Mouse (Mus musculus) liver, embryonic 16.5 days (tissue): ENCODE data around the gene Tmem240. TPM values are rescaled to one million over a fixed set of nuclear protein-coding genes. Genes with fewer than 3 reads are reported as not detected.

ENCODE experiments used
- ATAC-seq: fragments of 200-750 bp; cut with Nextera tagmentation; 2 replicates; pipeline ENCODE4 v1.8.0; 2017; ENCODE audit warnings: low read depth, mild to moderate bottlenecking, moderate number of reproducible peaks, moderate library complexity
- H3K27ac ChIP-seq: fragments of 300-500 bp; sonication (generic); 2 replicates; pipeline ENCODE4 v1.5.1; 2014; ENCODE audit warnings: mild to moderate bottlenecking, low read length
- H3K27me3 ChIP-seq: fragments of 300-500 bp; sonication (generic); 2 replicates; pipeline ENCODE4 v1.6.1; 2014; ENCODE audit warnings: low read depth, low read length, mixed read lengths; ENCODE audit not compliant: control insufficient read depth, insufficient read depth
- H3K36me3 ChIP-seq: fragments of 300-500 bp; sonication (generic); 2 replicates; pipeline ENCODE4 v1.6.1; 2014; ENCODE audit warnings: mild to moderate bottlenecking; ENCODE audit not compliant: control insufficient read depth, insufficient read depth
- H3K4me1 ChIP-seq: fragments of 300-500 bp; sonication (generic); 2 replicates; pipeline ENCODE4 v1.6.1; 2014; ENCODE audit warnings: low read depth, low read length, mixed read lengths; ENCODE audit not compliant: control insufficient read depth
- H3K4me2 ChIP-seq: fragments of 300-500 bp; sonication (generic); 2 replicates; pipeline ENCODE4 v1.6.1; 2014; ENCODE audit warnings: low read depth, low read length, mixed read lengths
- H3K4me3 ChIP-seq: fragments of 300-500 bp; sonication (generic); 2 replicates; pipeline ENCODE4 v1.5.1; 2014; ENCODE audit warnings: low read depth, mild to moderate bottlenecking, low read length
- H3K9ac ChIP-seq: fragments of 300-500 bp; sonication (generic); 2 replicates; pipeline ENCODE4 v1.6.1; 2014; ENCODE audit warnings: low read depth, low read length
- H3K9me3 ChIP-seq: fragments of 300-500 bp; sonication (generic); replicated peaks from 2 replicates; pipeline ENCODE4 v1.6.1; 2016; ENCODE audit warnings: low read length; ENCODE audit not compliant: control insufficient read depth
- WGBS: fragments of 180-500 bp; shearing (Covaris S2); extraction: QIAGEN DNeasy Blood & Tissue Kit; methylation state at CpG from one replicate; pipeline ENCODE4 v1.1.7; 2014; ENCODE audit not compliant: insufficient replicate concordance; 5-methylcytosine and 5-hydroxymethylcytosine counted together
- polyA plus RNA-seq: library from polyadenylated mRNA; unstranded; fragments of >200 nt; fragmentation: Nextera tagmentation; extraction: Ambion mirVana; gene quantifications from 2 replicates; pipeline ENCODE4 v1.2.1, GENCODE M21; 2015

Gene Tmem240
- polyA plus RNA-seq, 1 experiment from 2014 or later, result 0.13 TPM

DNA sequence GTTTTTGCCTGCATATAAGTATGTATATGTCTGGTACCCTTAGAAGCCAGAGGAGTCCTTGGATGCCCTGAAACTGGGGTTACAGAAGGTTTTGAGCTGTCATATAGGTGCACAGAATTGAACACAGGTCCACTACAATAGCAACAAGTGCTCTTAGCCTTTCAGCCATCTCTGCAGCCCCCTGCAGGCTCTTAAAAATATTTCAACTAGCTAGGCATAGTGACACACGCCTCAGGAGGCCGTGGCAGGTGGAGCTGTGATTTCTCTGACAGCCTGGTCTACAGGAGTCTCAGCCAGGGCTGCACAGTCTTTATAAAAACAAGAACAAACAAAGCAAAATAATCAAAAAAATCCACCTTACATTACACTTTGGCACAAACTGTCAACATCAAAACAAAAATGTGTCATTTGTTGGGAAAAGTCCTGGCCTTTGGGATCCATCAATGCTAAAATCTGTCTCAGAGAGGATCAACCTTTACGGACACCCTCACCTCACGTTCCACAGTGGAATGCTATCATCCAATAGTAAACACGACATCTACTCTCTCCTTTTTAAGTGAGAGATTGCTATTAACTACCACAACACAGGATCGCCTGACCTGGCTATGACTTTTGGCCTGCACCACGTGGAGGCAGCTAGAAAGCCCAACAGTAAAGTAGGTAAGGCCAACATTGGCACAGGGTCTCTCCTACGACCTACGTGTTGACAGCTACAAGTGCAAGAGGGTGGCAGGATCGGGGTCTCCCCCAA, 25.4 kb downstream of the Tmem240 start:
- Histone ChIP-seq H3K27ac (peak overlapping the region; percentile 52; the same call in 1 of the 2 replicates), H3K4me1 (peaks cover 22% of the 10 kb centered on the region)
- 1% methylated on average over 10 of the region's 10 CpGs for WGBS

DNA sequence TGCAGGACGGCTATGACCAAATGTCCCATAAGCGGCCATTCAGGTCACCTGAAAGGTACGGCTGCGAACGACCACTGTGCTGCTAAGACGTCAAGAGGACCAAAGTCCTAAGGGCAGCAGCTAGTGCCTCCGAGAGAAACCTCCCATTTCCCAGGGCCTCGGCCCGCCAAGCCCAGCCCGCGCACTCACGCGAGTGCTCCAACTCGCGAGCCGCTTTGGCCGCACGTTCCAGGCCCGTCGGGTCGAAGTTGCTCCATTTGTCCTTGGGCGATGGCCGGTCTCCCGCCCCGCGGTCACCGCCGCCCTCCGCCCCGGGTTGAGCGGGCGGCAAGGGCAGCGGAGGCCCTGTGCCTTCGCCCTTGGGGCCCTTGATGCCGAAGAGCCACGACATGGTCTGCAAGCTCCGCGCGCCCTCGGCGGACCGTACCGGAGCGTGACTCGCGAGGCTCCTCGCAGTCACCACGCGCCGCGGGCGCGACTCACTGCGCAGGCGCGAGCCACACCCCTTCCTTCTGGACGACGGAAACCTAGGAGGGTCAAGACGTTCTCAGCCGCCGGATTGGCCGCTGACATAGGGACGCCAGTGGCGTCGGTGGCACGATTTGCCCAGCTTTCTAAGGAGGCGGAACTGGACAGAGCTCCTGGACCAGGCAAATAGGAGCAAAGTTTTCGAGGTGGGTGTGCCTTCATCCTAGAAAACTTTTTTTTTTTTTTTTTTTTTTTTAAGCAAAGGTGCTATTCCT, 26.2 kb downstream of the Tmem240 start, which contains the start of gene Atad3a:
Gene Atad3a (minus strand): TSS at position 481 of the 743 bp plus-strand sequence.
- peak; percentile 98 for ATAC-seq
- WGBS, result under 1% methylated on average over 68 of the region's 68 CpGs
- Histone ChIP-seq H3K27ac (peak within 1 kb of the TSS; percentile 79), H3K9ac (peak within 1 kb of the TSS; percentile 82), H3K9me3 (no peaks in the 10 kb centered on the region), H3K4me2 (peak within 1 kb of the TSS; percentile 100), H3K27me3 (no peaks in the 10 kb centered on the region), H3K36me3 (no peaks in the 10 kb centered on the region; the same call in 1 of the 2 replicates), H3K4me3 (peak within 1 kb of the TSS; percentile 83), H3K4me1 (peaks cover 22% of the 10 kb centered on the region)

More for the DNA sequence above, 25.4 kb downstream of the Tmem240 start:
- ATAC-seq, result no peak
- Histone ChIP-seq H3K27me3 (no peaks in the 10 kb centered on the region), H3K4me3 (peak overlapping the region; percentile 83), H3K4me2 (peak overlapping the region; percentile 100), H3K9me3 (no peaks in the 10 kb centered on the region), H3K9ac (peak overlapping the region; percentile 72), H3K36me3 (peaks cover 7% of the 10 kb centered on the region)

DNA sequence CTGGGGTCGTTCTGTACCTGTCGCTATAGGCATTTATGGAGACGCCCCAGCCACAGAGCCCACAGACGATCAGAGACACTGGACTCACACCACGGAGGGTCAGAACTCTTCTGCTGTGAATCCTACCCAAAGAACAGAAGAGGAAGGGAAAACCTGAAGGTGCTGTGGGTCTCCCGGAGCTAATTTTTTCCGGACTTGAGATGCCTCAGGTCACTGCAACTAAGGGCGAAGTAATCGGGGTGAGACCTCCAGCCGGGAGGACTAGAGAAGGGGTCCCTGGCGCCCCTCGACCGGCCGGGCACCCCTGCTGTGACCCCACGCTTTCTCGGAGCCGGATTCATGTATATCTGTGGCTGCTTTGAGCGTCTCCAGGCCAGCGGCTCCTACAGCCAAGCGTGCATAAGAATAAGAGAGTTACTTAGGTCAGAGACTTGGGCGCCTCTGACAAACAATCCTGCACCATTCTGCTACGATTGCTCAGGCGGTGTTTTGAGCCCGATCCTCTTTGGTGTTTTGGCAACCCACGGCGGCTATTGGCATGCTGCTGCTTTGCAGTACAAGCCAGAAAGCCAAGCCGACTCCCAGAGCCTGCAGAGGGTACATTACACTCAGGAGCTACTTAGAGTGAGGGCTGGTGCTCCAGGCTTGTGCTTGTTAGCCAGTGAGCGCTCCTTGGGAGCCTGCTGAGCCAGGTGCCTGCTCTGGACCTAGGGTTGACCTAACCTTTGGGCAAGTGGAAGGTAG, 26.9 kb downstream of the Tmem240 start:
- peak overlapping the region; percentile 83 for H3K4me3 ChIP-seq
- peaks cover 22% of the 10 kb centered on the region for H3K4me1 ChIP-seq
- no peaks in the 10 kb centered on the region for H3K27me3 ChIP-seq
- peak overlapping the region; percentile 79 for H3K27ac ChIP-seq
- H3K36me3 ChIP-seq, result no peaks in the 10 kb centered on the region; the same call in 1 of the 2 replicates
- ATAC-seq, result no peak
- H3K9me3 ChIP-seq, result no peaks in the 10 kb centered on the region
- H3K4me2 ChIP-seq, result peak overlapping the region; percentile 100
- WGBS, result 1% methylated on average over 28 of the region's 28 CpGs
- H3K9ac ChIP-seq, result peak overlapping the region; percentile 82

DNA sequence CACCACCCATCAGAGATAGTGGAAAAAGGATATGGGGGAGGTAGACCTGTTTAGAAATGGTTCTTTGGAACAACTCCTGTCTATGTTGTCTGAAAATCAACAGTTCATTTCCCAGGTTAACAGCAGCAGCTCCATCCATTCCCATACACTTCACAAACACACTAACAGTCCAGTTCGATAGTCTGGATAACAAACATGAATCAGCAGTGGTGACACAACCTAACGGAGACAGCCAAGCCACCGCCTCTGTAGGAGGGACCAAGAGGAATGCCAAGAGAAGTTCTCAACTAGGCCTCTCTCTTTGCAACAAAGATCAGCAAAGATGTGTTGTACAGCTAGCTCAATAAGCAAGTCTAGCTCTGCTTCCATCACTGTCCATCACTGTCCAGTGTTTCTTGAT, 27.8 kb downstream of the Tmem240 start:
- Histone ChIP-seq H3K27ac (no peak overlapping the region), H3K4me1 (peaks cover 22% of the 10 kb centered on the region), H3K36me3 (no peaks in the 10 kb centered on the region), H3K9me3 (no peaks in the 10 kb centered on the region), H3K27me3 (no peaks in the 10 kb centered on the region), H3K4me3 (no peak overlapping the region), H3K9ac (no peak overlapping the region), H3K4me2 (no peak overlapping the region)
- no peak for ATAC-seq
- 51% methylated on average over 3 of the region's 3 CpGs for WGBS

DNA sequence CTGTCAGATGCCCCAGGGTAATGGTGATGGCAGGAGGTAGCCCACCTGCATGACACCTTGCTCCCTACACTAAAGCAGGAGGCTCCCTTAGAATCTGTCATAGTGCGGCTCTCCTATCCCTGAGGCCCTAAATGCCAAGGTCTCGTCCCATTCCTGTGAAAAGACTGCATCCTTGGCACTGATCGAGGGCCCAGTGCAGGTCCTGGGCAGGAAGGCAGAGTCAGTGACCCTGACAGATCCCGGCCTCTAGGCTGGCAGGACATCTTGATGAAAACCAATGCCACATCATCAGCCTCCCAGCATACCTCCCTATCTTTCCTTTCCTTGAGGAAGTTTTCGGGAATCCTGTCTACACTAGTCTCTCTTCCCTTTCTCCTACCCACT, 34.9 kb downstream of the Tmem240 start:
- H3K4me3 ChIP-seq, result peak overlapping the region; percentile 67
- 57% methylated on average over 5 of the region's 5 CpGs for WGBS
- no peaks in the 10 kb centered on the region for H3K36me3 ChIP-seq
- peak overlapping the region; percentile 75 for H3K9ac ChIP-seq
- H3K27ac ChIP-seq, result no peak overlapping the region; the same call in 1 of the 2 replicates
- H3K27me3 ChIP-seq, result peaks cover 28% of the 10 kb centered on the region
- no peaks in the 10 kb centered on the region for H3K9me3 ChIP-seq
- peaks cover 15% of the 10 kb centered on the region for H3K4me1 ChIP-seq
- no peak for ATAC-seq
- H3K4me2 ChIP-seq, result peak overlapping the region; percentile 93

DNA sequence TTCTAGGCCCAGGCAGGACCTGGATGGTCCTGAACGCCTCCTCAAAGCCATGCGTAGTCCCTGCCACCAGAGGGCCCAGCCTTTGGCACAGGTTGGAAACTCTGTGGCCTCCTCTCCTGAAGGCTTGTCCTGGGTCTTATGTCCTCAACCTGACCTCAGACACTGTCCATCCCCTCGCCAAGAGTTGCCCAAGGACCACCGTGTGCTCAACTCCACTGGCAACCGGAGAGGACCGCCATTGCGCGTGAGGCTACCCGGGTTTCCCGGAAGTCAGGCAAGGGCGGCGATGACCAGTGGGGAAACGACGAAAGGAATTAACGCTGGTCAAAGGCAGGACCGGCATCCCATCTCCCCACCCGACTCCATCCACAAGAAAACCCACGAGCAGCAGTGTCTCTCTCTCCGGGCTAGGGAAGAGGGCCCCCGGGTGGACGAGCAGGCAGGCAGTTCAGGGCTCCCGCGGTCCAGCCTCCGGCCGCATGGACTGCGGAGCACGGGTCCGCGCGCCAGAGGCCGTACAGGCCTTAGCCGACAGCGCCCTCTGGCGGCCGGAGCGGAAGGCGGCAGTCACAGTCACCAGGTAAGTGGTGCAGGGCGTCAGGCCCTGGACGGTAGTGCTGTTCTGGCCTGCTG, 35.4 kb downstream of the Tmem240 start:
- H3K27ac ChIP-seq, result peak overlapping the region; percentile 40
- H3K4me1 ChIP-seq, result peaks cover 20% of the 10 kb centered on the region
- WGBS, result under 1% methylated on average over 39 of the region's 39 CpGs
- ATAC-seq, result peak; percentile 86
- H3K9ac ChIP-seq, result peak overlapping the region; percentile 75
- peaks cover 33% of the 10 kb centered on the region for H3K27me3 ChIP-seq
- peak overlapping the region; percentile 67 for H3K4me3 ChIP-seq
- H3K9me3 ChIP-seq, result no peaks in the 10 kb centered on the region
- H3K4me2 ChIP-seq, result peak overlapping the region; percentile 93
- no peaks in the 10 kb centered on the region for H3K36me3 ChIP-seq

DNA sequence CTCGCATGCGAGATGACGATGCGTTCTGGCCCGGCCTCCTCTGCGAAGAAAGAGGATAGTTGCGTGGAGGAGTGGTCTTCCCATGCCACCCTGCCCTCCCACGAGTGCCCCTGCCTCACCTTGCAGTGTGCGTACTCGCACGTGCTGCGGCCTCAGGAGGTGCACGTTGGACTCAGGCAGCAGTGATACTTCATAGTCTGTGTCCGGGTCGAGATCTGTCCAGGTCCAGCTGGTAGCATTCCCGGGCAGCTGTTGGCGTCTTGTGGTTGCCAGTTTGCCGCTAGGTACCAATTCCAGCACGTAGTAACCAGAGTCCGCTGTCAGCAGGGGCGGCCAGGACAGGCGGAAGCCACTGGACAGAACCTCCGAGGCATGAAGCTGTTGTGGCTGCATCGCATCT, 36.0 kb downstream of the Tmem240 start:
- Histone ChIP-seq H3K9me3 (no peaks in the 10 kb centered on the region), H3K27ac (no peak overlapping the region), H3K36me3 (no peaks in the 10 kb centered on the region), H3K27me3 (peaks cover 39% of the 10 kb centered on the region), H3K4me1 (peaks cover 21% of the 10 kb centered on the region), H3K4me3 (peak overlapping the region; percentile 67), H3K9ac (peak overlapping the region; percentile 75), H3K4me2 (peak overlapping the region; percentile 93)
- WGBS, result 48% methylated on average over 24 of the region's 24 CpGs
- no peak for ATAC-seq

DNA sequence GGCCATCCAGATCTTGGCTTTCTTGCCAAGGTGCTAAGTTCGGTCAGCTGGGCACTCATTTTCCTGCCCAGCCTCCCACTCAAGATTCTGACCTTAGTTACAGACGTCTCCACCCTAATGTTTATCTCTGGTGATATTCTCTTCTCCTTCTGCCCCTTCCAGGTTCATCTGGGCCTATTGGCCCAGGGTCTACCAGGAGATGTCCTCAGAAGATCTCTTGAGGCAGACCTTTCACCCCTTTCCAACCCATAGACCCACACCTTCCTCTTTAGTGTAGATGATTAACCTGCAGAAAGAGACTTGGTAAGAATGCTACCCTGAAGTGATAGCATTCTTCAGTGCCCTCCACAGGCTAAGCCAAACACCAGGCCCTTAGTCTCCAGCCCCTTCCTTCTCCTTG, 37.1 kb downstream of the Tmem240 start:
- Histone ChIP-seq H3K9me3 (no peaks in the 10 kb centered on the region), H3K36me3 (no peaks in the 10 kb centered on the region), H3K27ac (no peak overlapping the region), H3K27me3 (peaks cover 46% of the 10 kb centered on the region), H3K9ac (no peak overlapping the region), H3K4me2 (no peak overlapping the region), H3K4me3 (no peak overlapping the region), H3K4me1 (peaks cover 21% of the 10 kb centered on the region)
- no peak for ATAC-seq
- 64% methylated on average over 2 of the region's 2 CpGs for WGBS
